Mouse (Mus musculus) heart, embryonic 10.5 days (tissue): ENCODE measurements around the gene Trub1. TPM values are rescaled to one million over a fixed set of nuclear protein-coding genes. Genes with fewer than 3 reads are reported as not detected.

Experiments used
- DNase-seq: peaks from one replicate; pipeline ENCODE4 v3.0.0-alpha.2; 2017; ENCODE audit warnings: low spot score
- H3K27ac ChIP-seq: fragments of 300-500 bp; sonication (generic); 2 replicates; pipeline ENCODE4 v1.5.1; 2016; ENCODE audit warnings: mild to moderate bottlenecking
- H3K27me3 ChIP-seq: fragments of 300-500 bp; sonication (generic); 2 replicates; pipeline ENCODE4 v1.6.1; 2016; ENCODE audit warnings: mild to moderate bottlenecking; ENCODE audit not compliant: poor library complexity, insufficient read depth, severe bottlenecking
- H3K36me3 ChIP-seq: fragments of 300-500 bp; sonication (generic); 2 replicates; pipeline ENCODE4 v1.6.1; 2016; ENCODE audit warnings: mild to moderate bottlenecking, moderate library complexity
- H3K4me1 ChIP-seq: fragments of 300-500 bp; sonication (generic); 2 replicates; pipeline ENCODE4 v1.6.1; 2016; ENCODE audit warnings: mild to moderate bottlenecking
- H3K4me3 ChIP-seq: fragments of 300-500 bp; sonication (generic); 2 replicates; pipeline ENCODE4 v1.5.1; 2016; ENCODE audit warnings: mild to moderate bottlenecking, moderate library complexity
- H3K9me3 ChIP-seq: fragments of 300-500 bp; sonication (generic); 2 replicates; pipeline ENCODE4 v1.6.1; 2016; ENCODE audit warnings: mild to moderate bottlenecking, moderate library complexity
- WGBS: fragments of 180-500 bp; shearing (Covaris S2); methylation state at CpG from one replicate; pipeline ENCODE4 v1.1.7; 2016; 5-methylcytosine and 5-hydroxymethylcytosine counted together
- polyA plus RNA-seq: library from polyadenylated mRNA; unstranded; fragments of >200 nt; fragmentation: Nextera tagmentation; extraction: Ambion mirVana; gene quantifications from 2 replicates; pipeline ENCODE4 v1.2.1, GENCODE M21; 2016

The Trub1 gene
- polyA plus RNA-seq, result 16.9 and 21.5 TPM in 2 replicates

DNA sequence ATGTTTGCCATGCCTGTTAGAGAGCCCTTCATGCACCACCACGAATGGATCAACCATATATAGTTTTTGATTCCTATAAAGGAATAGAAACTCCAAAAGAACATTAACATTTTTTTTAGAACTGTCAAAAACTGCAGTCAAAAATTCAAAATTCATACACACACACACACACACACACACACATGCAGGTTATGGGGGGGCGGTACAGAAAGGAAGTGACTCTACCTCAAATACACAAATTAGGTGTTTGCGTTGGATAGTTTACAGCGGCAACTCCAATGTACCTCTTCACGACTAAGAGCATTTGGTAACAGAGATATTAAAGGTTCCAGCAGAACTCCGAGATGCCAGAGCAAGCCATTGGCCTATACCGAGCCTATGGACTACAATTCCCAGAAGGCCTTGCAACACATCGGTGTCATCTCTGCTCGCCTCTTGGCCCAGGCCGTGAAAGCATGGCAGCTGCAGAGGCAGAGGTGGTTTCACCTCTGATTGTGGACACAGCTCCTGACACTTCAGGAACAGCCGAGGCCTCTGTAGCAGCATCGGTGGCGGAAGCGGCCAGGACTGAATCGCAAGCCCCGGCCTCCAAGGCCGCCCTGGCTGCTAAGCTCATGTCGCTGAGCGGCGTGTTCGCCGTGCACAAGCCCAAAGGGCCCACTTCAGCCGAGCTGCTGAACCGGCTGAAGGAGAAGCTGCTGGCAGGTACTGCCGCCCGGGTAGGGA is at the start of gene Trub1:
TSS of gene Trub1 (plus strand) at position 421 of the 726 bp plus-strand sequence.
- Histone ChIP-seq H3K4me1 (peaks cover 5% of the 10 kb centered on the region; the same call in 1 of the 2 replicates), H3K4me3 (peak within 1 kb of the TSS; percentile 90), H3K36me3 (no peaks in the 10 kb centered on the region), H3K27me3 (no peaks in the 10 kb centered on the region), H3K9me3 (no peaks in the 10 kb centered on the region), H3K27ac (peak within 1 kb of the TSS; percentile 90)
- DNase-seq, result peak; percentile 94
- WGBS, result 5% methylated on average over 26 of the region's 26 CpGs

DNA sequence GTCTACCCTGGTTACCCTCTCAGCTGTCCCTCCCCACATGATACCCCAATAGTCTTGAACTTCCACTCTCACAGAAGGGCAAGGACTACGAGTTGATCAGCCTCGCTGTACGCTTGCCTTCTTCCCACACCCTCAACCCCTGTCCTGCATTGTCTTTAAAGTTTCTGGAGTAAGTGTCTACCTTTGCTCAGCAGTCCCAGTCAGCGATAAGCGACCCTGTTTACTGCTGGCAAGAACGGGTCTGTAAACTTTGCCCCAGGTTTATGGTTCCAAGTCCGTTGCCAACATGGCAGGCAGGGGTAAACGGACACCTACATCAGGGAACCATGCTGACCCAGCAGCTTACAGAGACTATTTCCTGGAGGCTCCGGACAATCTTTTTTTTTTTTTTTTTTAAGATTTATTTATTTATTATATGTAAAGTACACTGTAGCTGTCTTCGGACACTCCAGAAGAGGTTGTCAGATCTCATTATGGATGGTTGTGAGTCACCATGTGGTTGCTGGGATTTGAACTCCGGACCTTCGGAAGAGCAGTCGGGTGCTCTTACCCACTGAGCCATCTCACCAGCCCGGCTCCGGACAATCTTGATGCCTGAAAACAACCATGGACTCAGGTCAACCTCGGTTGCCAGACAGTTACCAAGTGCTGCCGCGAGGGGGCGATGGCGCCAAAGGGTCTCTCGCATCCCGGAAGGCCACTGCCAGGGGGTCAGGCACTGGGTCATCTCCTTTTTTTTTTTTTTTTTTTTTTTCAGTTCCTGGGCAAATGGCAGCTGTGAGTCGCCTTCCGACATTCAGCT is 48.8 kb upstream of the Trub1 start:
- peak; percentile 91 for DNase-seq
- Histone ChIP-seq H3K27ac (no peak overlapping the region), H3K4me1 (peaks cover 9% of the 10 kb centered on the region), H3K27me3 (peaks cover 9% of the 10 kb centered on the region; the same call in 1 of the 2 replicates), H3K36me3 (no peaks in the 10 kb centered on the region), H3K4me3 (peak overlapping the region; percentile 50), H3K9me3 (no peaks in the 10 kb centered on the region)
- WGBS, result 15% methylated on average over 24 of the region's 24 CpGs

DNA sequence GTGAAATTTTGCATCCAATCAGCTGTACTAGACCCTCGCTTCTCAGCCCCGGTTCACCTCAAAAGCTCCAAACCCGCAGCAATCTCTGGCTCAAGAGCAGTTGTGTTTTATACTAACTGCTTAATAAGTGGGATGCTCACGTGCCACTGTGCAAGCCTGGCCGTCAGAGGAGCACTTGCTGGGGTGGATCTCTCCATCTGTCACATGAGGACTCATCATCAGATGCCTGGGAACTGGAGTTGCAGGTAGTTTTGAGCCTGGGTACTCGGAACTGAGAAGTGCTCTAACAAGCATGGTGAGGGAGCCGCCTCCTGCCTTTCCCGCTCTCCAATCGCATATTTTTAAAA is 48.2 kb upstream of the Trub1 start:
- H3K4me3 ChIP-seq, result peak overlapping the region; percentile 50
- WGBS, result 18% methylated on average over 9 of the region's 9 CpGs
- H3K27me3 ChIP-seq, result peaks cover 9% of the 10 kb centered on the region; the same call in 1 of the 2 replicates
- 0 out of 2 replicates have a peak overlapping the region, but pooled peaks have one; percentile 19 for H3K27ac ChIP-seq
- H3K4me1 ChIP-seq, result peaks cover 9% of the 10 kb centered on the region
- no peaks in the 10 kb centered on the region for H3K9me3 ChIP-seq
- no peaks in the 10 kb centered on the region for H3K36me3 ChIP-seq
- DNase-seq, result no peak

GRCm38 (mm10) chr19:57407947-57408346 is 44.8 kb upstream of the Trub1 start:
- no peaks in the 10 kb centered on the region for H3K9me3 ChIP-seq
- no peak overlapping the region for H3K4me3 ChIP-seq
- no peak for DNase-seq
- peaks cover 9% of the 10 kb centered on the region; the same call in 1 of the 2 replicates for H3K27me3 ChIP-seq
- H3K36me3 ChIP-seq, result no peaks in the 10 kb centered on the region
- H3K4me1 ChIP-seq, result peaks cover 22% of the 10 kb centered on the region
- no peak overlapping the region for H3K27ac ChIP-seq
- whole genome bisulfite sequencing, result 98% methylated on average over 1 of the region's 1 CpGs

- Histone ChIP-seq H3K9me3 (no peaks in the 10 kb centered on the region), H3K4me1 (peaks cover 21% of the 10 kb centered on the region), H3K4me3 (peak overlapping the region; percentile 34), H3K27me3 (peaks cover 9% of the 10 kb centered on the region; the same call in 1 of the 2 replicates), H3K36me3 (no peaks in the 10 kb centered on the region), H3K27ac (peak overlapping the region; percentile 75; the same call in 1 of the 2 replicates)
- WGBS, result 30% methylated on average over 29 of the region's 29 CpGs
- DNase-seq, result no peak
Observed at GRCm38 (mm10) chr19:57411375-57412196, 41.1 kb upstream of the Trub1 start.

- Histone ChIP-seq H3K9me3 (no peaks in the 10 kb centered on the region), H3K36me3 (no peaks in the 10 kb centered on the region), H3K27me3 (0 out of 2 replicates have a peak, but pooled peaks cover 3% of the 10 kb centered on the region), H3K27ac (no peak overlapping the region), H3K4me1 (peaks cover 27% of the 10 kb centered on the region), H3K4me3 (no peak overlapping the region)
- WGBS, result 21% methylated on average over 3 of the region's 3 CpGs
- DNase-seq, result no peak
Observed at GRCm38 (mm10) chr19:57413170-57413569, 39.5 kb upstream of the Trub1 start.

GRCm38 (mm10) chr19:57413918-57414317 is 38.8 kb upstream of the Trub1 start:
- H3K27me3 ChIP-seq, result no peaks in the 10 kb centered on the region
- H3K27ac ChIP-seq, result no peak overlapping the region
- H3K4me1 ChIP-seq, result peaks cover 29% of the 10 kb centered on the region
- no peak for DNase-seq
- 76% methylated on average over 6 of the region's 6 CpGs for WGBS
- H3K4me3 ChIP-seq, result no peak overlapping the region
- H3K9me3 ChIP-seq, result no peaks in the 10 kb centered on the region
- H3K36me3 ChIP-seq, result no peaks in the 10 kb centered on the region

GRCm38 (mm10) chr19:57415031-57415807 is 37.5 kb upstream of the Trub1 start:
- DNase-seq, result no peak
- Histone ChIP-seq H3K9me3 (no peaks in the 10 kb centered on the region), H3K27ac (no peak overlapping the region), H3K36me3 (no peaks in the 10 kb centered on the region), H3K4me3 (no peak overlapping the region), H3K27me3 (no peaks in the 10 kb centered on the region), H3K4me1 (peaks cover 29% of the 10 kb centered on the region)
- WGBS, result 88% methylated on average over 8 of the region's 8 CpGs

DNA sequence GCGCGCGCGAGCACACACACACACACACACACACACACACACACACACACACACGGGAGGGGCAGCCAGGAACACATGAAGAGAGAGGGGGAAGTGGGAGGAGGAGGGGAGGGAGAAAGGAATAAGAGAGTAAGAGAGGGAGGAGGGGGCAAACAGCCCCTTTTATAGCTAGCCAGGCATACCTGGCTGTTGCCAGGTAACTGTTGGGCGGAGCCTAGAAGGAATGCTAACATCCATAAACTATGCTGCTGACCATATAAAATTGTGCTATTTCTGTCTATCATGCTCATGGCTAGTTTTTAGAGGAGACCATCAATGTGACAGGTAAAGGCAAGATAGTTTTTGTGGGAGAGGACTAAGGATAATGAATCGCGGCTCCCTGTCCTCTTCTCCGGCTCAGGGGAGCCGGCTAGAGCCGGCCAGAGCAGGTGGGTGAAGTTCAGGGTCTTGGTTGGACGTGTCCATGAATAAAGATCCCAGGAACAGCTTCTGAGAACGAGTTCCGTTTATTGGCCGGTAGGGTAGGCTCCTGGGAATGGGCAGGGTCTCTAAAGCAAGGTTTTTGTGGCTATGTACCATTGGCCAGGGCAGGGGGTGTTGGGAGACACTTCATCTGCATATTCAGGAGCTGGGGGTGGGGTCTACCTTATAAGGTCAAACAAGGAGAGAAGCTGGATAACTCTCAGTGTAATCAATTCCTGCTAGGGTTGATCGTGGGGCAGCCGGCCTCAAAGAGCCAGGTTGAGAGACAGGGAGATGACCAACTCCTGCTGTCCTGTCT is 34.7 kb upstream of the Trub1 start:
- peak; percentile 81 for DNase-seq
- peak overlapping the region; percentile 70 for H3K27ac ChIP-seq

GRCm38 (mm10) chr19:57423402-57423801 is 29.3 kb upstream of the Trub1 start:
- Histone ChIP-seq H3K9me3 (no peaks in the 10 kb centered on the region), H3K4me1 (peaks cover 11% of the 10 kb centered on the region), H3K27me3 (0 out of 2 replicates have a peak, but pooled peaks cover 4% of the 10 kb centered on the region), H3K27ac (no peak overlapping the region), H3K4me3 (no peak overlapping the region), H3K36me3 (no peaks in the 10 kb centered on the region)
- DNase-seq, result no peak
- WGBS, result 35% methylated on average over 3 of the region's 3 CpGs

More for the DNA sequence above, 34.7 kb upstream of the Trub1 start:
- Histone ChIP-seq H3K4me1 (peaks cover 16% of the 10 kb centered on the region), H3K36me3 (no peaks in the 10 kb centered on the region), H3K9me3 (no peaks in the 10 kb centered on the region), H3K27me3 (no peaks in the 10 kb centered on the region), H3K4me3 (peak overlapping the region; percentile 55)
- 16% methylated on average over 17 of the region's 17 CpGs for WGBS

DNA sequence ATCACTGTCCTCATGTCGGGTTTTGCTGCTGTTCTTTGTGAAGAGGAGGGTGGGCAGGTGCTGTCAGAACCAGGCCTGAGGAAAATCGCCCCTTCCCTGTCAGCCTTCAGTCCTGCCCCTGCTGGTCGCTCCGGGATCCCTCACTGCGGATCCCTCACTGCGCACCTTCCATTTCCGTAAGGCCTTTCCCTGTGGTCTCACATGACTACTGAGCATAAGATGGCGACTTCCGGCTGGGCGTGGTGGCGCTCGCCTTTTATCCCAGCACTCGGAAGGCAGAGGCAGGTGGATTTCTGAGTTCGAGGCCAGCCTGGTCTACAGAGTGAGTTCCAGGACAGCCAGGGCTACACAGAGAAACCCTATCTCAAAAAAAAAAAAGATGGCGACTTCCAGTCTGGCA is 27.4 kb upstream of the Trub1 start:
- Histone ChIP-seq H3K9me3 (no peaks in the 10 kb centered on the region), H3K4me1 (peaks cover 11% of the 10 kb centered on the region), H3K4me3 (no peak overlapping the region), H3K27me3 (0 out of 2 replicates have a peak, but pooled peaks cover 10% of the 10 kb centered on the region), H3K27ac (no peak overlapping the region), H3K36me3 (no peaks in the 10 kb centered on the region)
- WGBS, result 89% methylated on average over 15 of the region's 15 CpGs
- no peak for DNase-seq
